Mouse (Mus musculus) monocyte, adult 5-6 weeks (primary cell): Measurements from ENCODE around the gene Acd. TPM values are rescaled to one million over a fixed set of nuclear protein-coding genes. Genes with fewer than 3 reads are reported as not detected.
A peak's percentile ranks its signal among the peaks of the same experiment; 100 is the strongest.

ENCODE experiments used
- ATAC-seq: fragments of 153-309, 156-312 bp; replicated peaks from 2 replicates; pipeline ENCODE4 v1.8.0; 2017; ENCODE audit warnings: mild to moderate bottlenecking; ENCODE audit not compliant: low TSS enrichment, insufficient number of reproducible peaks, severe bottlenecking, poor library complexity, low FRiP score
- total RNA-seq: library from RNA; stranded (forward); fragments of 200-1000, 200-491, 200-594 nt; gene quantifications from 3 replicates; pipeline ENCODE4 v1.2.3, GENCODE M21; 2017

The Acd gene
- total RNA-seq, 1 experiment from 2014 or later, result 8.7 TPM

DNA sequence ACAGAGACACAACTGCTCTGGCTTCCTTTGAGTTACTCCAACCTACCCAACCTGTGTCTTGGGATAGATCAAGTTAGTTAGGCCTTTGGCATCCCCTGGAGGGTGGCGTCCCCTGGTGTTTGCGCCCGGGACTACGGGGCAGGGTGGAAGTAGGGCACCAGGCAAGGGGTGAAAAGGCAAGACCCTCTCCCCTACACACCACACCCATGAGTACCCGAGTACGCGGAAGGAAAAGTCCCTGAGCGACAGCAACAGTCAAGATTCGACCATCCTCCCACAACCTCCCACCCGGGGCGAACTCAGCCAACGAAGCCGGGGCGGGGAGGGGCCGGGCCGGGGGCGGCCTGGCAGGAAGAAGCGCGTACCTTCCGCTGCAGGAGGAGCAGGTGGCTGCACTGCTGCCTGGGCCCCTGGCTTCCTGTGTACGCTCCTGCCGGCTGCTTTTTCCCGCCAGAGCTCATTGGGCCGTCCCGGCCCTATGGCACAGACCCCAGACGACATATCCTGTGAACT is 15.1 kb downstream of the Acd start, which contains the start of gene Carmil2:
Gene Carmil2, plus strand, starts transcription at position 479 of the 513 bp plus-strand sequence.
- ATAC-seq, result peak; percentile 67; the same call in 1 of the 2 replicates

DNA sequence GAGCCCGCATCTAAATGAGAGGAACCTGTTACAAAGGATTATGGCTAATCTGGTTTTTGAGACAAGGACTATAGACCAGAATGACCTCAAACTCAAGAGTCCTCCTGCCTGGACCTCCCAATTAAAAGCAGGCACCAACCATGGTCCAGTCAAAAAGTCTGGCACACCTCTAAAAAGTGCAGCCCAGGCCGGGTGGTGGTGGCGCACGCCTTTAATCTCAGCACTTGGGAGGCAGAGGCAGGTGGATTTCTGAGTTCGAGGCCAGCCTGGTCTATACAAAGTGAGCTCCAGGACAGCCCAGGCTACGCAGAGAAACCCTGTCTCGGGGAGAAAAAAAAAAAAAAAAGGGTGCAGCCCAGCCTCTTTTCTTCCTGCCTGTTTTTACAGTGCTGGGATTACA is 15.6 kb downstream of the Acd start:
- no peak for ATAC-seq

DNA sequence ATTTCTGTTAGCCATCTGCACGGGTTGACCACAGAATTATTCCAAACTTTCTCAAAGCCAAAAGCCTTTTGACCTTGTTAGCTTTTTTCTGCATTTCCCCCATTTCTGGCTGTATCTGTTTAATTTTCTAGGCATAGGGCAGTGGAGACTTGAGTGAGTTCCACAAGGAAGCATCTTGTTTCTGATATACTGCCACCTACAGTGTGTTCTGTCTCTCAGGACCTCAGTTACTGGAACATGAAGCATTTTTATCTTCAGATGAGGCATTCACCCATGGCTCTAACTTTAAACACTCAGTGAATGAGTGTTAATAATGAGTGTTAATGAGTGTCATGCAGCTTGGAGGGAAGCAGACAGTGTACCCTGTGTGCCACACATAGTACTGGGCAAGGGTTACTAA is 23.0 kb downstream of the Acd start:
- ATAC-seq, result no peak

DNA sequence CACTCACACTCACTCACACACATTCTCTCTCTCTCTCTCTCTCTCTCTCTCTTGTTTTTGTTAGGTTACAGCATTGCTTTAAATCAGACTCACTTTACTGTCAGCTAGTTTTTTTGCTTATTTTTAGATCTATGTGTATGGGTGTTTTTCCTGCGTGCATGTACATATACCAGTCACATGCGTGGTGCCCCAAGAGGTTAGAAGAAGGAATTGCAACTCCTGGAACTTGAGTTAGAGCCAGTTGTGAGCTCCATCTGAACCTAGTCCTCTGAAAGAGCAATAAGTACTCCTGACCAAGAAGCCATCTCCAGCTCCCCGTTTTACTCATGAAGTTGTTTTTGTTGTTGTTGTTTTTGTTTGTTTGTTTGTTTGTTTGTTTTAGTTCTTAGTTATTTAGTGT is 39.7 kb downstream of the Acd start:
- ATAC-seq, result peak; percentile 63; the same call in 1 of the 2 replicates

DNA sequence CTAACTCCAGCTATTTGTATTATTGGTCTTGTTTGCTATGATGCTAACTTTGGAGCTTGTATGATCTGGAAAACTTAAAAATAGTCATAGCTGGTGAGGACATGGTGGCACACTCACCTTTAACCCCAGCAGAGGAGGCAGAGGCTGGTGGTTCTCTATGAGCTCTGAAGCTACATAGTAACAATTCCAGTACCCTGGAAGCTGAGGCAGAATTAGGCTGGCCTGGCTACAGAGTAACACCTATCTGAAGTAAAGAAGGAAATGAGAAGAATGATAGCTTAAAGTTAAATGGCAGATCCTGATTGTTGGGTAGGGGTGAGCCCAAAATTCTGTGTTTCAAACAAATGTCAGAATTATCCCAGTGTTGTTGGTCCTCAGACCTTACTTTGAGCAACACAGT is 43.3 kb downstream of the Acd start:
- ATAC-seq, result no peak

DNA sequence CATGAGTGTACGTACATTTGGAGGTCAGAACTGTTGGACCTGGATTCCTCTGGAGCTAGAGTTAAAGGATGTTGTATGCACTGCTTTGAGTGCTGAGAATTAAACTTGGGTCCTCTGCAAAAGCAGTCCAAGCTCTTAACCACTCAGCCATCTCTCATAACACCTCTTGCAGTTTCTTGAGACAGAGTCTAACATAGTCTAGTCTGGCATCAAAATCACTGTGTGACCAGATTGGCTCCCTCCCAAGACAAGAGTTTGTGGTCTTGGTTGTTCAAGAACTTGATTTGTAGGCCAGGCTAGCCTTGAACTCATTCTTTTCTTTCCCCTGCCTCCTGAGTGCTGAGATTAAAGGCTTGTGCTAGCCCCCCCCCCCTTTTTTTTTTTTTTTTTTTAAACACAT is 52.0 kb downstream of the Acd start:
- ATAC-seq, result no peak

Other genes with a start within 250 kb of the Acd start
- gene Tppp3, start 229.6 kb downstream of the Acd start, total RNA-seq, result 164 to 258 TPM (median 248 TPM) in 3 replicates
- 0.43 to 0.49 TPM (median 0.48 TPM) in 3 replicates for gene Zdhhc1, start 204.2 kb downstream of the Acd start, total RNA-seq
- not detected in 3 replicates for gene Hsd11b2, start 182.3 kb downstream of the Acd start, total RNA-seq
- gene Atp6v0d1, start 135.1 kb downstream of the Acd start, total RNA-seq, result 62.8 to 77.2 TPM (median 68.8 TPM) in 3 replicates
- gene Ripor1, start 95.8 kb downstream of the Acd start, total RNA-seq, result 0.64 to 6.4 TPM (median 1.2 TPM) in 3 replicates
- 75.1 to 125 TPM (median 91.9 TPM) in 3 replicates for gene Ctcf, start 64.5 kb downstream of the Acd start, total RNA-seq
- gene Agrp, start 63.7 kb downstream of the Acd start, total RNA-seq, result 3.6 to 4.9 TPM in 2 of 3 replicates, not detected in the other
- gene Carmil2, start 14.8 kb downstream of the Acd start, total RNA-seq, result 1.7 to 3.9 TPM (median 2.4 TPM) in 3 replicates
- gene Pard6a, start within 50 bp of the Acd start, total RNA-seq, result 21.3 to 28.7 TPM (median 21.4 TPM) in 3 replicates
- gene 4933405L10Rik, start 6.6 kb upstream of the Acd start, total RNA-seq, result not detected in 3 replicates
- gene Enkd1, start 7.1 kb upstream of the Acd start, total RNA-seq, result 0.43 to 1.6 TPM in 2 of 3 replicates, not detected in the other
- gene Gfod2, start 57.6 kb upstream of the Acd start, total RNA-seq, result 0.21 to 2.7 TPM in 2 of 3 replicates, not detected in the other
- 11.8 to 19.7 TPM (median 13.0 TPM) in 3 replicates for gene Ranbp10, start 126.2 kb upstream of the Acd start, total RNA-seq
- gene Tsnaxip1, start 126.6 kb upstream of the Acd start, total RNA-seq, result 0.19 TPM in 1 of 3 replicates, not detected in the others
- 3.6 to 7.3 TPM (median 5.4 TPM) in 3 replicates for gene Cenpt, start 152.2 kb upstream of the Acd start, total RNA-seq
- gene Thap11, start 154.0 kb upstream of the Acd start, total RNA-seq, result 12.3 to 21.2 TPM (median 20.9 TPM) in 3 replicates
- gene Nutf2, start 159.5 kb upstream of the Acd start, total RNA-seq, result 20.2 to 38.8 TPM (median 28.6 TPM) in 3 replicates
- gene Edc4, start 179.8 kb upstream of the Acd start, total RNA-seq, result 29.2 to 48.9 TPM (median 46.8 TPM) in 3 replicates
- gene Nrn1l, start 192.5 kb upstream of the Acd start, total RNA-seq, result 3.6 TPM in 1 of 3 replicates, not detected in the others
- 11.4 to 15.3 TPM (median 11.6 TPM) in 3 replicates for gene Pskh1, start 199.3 kb upstream of the Acd start, total RNA-seq
- not detected in 3 replicates for gene Ctrl, start 232.8 kb upstream of the Acd start, total RNA-seq
- gene Psmb10, start 237.3 kb upstream of the Acd start, total RNA-seq, result 98.5 to 154 TPM (median 99.0 TPM) in 3 replicates
- gene Lcat, start 242.3 kb upstream of the Acd start, total RNA-seq, result not detected in 3 replicates